Mouse (Mus musculus) urinary bladder, postnatal 14 days (tissue): ENCODE data around the gene Slc44a3.
A peak's percentile ranks its signal among the peaks of the same experiment; 100 is the strongest.

Experiments used
- DNase-seq: peaks from one replicate; pipeline ENCODE4 v3.0.0; 2021; ENCODE audit warnings: low spot score

Slc44a3 gene

DNA sequence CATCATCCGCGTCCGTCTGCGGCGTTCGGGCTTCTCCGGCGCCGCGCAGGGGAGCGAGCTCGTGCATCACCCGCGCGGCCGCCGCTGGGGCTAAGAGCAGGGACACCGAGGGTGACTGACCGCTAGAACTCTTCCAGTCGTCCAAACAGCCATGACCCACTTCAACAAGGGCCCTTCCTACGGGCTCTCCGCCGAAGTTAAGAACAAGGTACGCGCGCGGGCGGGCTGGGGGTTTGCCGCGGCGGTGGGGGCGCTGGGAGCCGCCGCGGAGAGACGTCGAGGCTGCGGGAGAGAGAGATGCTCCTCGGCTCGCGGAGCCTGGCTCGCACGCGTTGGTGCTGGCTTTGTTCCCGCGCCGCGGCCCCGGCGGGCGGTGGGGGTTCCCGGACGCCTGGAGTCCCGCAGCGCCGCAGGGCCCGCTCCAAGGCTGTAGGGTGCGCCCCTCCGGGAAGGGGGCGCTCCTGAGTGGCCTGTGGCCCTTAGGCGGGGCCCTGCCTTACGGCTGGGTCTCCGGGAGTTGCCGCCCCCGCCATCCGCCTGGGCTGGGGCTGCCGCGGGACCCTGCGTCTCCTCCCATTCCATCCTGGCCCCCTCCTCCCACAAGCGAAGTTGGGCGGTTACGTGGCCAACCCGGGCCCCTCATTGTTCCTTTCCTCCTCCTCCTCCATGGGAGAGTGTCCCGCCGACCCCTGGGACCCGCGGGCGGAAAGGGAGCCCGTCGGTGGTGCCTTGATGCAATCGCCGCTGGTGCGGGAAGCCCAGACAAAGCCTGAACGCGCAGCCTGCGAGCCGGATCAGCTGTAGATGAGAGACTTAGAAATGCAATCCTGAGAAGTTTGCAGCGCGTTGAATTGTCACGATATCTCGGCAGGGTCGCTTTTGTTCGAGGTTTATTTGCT lies 105.3 kb downstream of the Slc44a3 start:
- DNase-seq, result peak; percentile 80

DNA sequence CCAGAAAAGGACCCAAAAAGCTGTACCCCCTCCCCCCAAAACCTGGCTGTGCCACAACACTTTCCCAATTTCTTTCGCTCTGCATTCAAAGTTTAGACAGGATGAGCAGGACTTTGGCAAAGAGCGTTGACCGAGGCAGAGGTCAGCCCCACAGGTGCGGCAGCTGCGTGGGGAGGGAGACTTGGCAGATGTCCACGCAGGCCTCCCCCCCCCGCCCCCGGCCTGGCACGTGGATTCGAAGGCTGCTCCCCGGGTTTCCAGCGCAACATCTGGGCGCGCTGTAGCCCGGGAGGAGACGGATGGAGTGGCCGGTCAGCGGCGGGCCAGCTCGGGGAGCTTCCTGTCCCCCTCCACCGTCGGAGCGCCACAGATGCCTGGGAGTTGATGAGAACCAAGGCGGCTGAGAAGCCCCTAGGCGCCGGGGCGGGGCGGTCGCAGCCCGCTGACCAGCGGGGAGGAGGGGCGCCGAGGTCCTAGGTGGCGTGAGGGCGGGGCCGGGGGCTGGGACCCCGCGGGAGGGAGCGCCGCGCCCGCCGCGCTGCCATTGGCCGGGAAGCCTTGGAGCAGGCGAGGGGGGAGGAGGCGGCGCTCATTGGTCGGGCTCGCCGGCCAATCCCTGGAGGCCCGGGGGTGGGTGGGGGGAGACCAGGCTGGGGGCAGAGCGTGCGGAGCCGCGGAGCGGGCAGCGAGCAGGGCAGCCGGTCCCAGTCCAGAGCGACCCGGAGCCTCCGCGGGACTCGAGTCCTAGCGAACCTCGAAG lies 106.2 kb downstream of the Slc44a3 start, which contains the start of gene Cnn3:
Gene Cnn3 (plus strand): TSS at position 637 of the 760 bp plus-strand sequence.
- DNase-seq, result peak; percentile 93

DNA sequence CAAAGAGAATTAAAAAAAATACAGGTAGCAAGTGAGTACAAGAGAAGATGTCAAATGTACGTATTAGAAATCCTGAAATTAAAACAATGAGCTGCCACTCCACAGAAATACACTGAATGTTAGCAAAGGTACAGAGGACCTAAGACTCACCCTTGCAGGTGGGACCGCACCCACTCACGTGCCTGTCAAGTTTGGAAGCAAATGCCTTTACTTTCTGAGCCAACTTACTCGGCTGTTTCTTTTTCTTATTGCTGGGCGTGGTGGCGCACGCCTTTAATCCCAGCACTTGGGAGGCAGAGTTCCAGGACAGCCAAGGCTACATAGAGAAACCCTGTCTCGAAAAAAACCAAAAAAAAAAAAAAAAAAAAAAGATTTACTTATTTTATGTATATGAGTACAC lies 109.8 kb downstream of the Slc44a3 start:
- DNase-seq, result no peak

DNA sequence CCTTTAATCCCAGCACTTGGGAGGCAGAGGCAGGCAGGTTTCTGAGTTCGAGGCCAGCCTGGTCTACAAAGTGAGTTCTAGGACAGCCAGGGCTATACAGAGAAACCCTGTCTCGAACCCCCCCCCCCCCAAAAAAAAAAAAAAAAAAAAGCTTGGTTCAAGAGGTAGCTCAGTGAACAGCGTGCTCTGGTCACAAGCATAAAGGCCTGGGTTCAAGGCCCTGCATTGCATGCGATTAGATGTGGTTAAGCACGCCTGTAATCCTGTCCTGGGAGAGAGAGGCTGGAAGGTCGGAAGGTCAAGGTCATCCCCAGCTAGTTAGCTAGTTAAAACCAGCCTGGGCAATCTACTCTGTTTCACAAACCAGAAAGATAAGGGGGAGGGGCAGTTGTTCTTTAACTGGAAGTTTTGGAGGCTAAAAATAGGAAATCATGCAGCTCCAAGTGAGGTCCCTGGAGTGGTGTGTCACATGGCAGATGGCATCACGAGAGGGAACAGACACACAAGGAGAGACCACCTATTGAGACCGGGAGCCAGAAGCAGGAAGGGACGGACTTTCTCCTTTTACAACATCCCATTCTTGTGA lies 113.3 kb downstream of the Slc44a3 start:
- DNase-seq, result no peak

DNA sequence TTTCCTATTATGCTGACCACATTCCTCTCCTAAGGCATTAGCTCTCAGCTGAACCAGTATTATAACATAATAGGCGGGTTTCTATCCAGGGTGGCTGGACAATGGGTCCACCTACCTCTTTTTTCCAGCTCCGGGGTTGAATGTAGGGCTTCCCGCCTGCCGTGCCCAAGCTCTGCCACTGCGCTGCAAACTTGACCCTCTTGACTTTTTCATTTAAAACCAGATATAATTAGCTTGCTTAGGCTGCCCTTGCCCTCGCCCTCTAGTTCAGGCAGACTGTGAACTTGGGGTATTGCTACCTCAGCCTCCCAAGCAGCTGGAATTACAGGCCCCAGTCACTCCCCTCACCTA lies 114.0 kb downstream of the Slc44a3 start:
- DNase-seq, result no peak

DNA sequence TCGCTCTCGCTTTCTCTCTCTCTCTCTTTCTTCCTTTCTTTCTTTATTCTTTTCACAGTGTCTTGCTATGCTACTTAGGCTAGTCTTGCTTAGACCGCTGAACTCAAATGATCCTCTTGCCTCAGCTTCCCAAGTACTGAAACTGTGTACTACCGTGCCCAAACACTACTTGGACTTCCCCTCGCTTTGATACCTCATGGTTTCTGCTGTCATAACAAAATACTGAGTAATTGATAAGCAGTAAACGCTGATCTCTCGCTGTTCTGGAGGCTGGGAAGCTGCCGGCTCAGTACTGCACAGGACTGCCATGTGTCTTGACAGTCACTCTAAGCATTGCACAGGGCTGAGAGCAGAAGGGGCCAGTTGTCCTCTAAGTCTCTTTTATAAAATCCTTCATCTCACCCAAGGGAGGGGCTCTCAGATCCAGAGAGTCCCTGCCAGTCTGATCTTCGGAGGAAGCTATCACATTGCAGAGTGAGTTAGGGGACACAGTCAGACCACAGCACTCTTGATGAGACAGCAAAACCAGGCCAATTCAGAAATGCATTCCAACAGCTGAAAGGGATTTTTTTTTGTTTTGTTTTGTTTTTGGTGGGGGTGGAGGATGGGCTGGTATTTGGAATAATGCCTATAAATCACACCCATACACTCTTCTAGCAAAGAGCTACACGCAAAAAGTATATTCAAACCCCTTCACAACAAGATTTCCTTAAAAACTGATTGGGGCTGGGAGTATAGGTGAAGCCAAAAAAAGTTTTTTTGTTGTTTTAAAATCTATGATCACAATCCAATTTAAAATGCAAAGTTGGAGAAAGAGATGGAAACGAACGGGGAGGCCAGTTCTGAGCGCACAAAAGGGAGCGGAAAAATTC lies 114.6 kb downstream of the Slc44a3 start:
- DNase-seq, result no peak

DNA sequence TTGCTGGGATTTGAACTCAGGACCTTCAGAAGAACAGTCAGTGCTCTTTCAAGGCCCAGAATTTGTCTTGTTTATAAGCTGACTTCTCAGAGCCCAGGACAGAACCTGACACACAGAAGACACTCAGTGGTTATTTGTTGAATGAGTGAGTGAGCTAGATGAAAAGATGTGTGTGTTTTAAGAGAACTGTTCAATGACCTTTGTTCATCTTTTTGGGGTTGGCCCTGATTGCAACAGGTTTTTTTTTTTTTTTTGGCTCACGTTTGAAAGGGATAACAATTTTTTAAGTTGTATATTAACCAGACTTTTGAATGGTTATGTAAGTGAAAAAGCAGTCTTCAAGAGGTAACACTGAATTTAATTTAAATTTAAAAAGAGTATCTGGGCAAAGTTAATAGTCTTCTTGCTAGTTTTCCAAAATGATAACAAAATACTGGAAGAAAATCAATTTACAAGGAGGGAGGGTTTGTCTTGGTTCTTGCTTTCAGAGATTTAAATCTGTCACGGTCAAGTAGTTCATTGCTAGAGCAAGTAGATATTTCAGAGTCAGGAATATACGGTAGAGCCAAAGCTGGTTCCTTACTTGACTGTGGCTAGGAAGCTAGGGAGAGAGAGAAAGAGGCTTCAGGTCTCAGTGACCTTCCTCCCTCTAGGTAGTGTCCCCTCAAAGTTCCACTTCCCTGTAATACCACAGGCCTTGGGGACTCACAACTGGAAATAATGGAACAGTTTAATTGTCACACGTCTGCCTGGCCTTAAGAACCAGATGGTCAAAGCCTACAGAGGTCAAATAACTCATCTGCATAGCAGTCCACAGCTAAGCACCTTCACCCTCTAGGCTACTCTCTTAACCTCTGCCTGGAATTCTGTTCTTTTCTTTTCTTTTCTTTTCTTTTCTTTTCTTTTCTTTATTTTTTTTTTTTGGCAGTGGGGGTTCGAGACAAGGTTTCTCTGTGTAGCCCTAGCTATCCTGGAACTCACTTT lies 115.7 kb downstream of the Slc44a3 start:
- DNase-seq, result no peak

DNA sequence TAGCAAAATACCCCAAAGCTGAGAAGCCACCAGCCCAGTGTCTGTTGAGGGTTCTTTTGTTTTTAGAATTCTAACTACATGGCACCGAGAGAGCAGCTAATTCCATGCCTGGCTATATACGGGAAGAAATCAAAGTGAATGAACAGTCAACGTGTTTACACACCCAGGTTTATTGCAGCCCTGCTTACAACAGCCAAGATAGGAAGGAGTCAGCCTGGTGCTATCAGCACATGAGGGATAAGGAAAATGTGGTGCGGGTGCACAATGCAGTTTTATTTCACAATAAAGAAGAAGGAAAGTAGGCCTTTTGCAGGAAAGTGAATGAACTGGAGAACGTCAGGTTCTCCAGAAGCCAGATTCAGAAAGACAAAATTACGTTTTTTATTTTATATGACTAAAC lies 120.8 kb downstream of the Slc44a3 start:
- DNase-seq, result no peak
